Mouse (Mus musculus): Measurements from ENCODE around the gene Ccdc88a.
A peak's percentile ranks its signal among the peaks of the same experiment; 100 is the strongest.

DNA sequence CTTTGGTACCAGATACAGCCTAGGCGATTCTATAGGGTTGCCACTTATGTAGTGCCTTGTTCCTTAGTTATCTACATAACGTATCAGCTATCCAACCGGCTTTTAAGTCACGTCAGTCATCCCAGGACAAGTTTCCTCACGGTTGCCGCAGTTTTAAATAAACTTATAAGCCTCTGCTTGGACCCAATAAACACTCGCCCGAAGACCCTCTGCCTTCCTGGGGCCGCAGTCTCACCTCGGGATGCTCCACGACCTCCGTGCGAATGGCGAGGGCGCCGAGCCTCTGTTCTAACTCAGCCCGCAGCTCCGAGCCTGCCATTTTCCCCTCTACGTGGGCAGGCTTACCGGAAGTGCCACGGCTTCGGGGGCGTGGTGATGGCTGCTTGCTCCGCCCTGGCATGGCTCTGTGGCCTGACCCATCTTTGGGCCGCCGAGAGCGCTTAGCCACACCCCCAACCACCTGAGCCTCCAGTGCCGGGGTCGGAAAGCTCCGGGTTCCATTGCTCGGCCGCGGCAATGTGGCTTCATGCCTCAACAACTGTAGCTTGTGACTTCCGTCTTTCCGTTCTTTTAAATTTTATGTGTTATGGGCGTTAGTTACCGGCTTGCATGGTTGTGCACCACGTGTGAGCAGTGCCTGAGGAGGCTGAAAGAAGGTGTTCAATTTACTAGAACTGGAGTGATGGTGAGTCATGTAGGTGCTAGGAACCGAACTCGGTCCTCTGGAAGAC, 141.4 kb downstream of the Ccdc88a start, which contains the start of gene Prorsd1:
- TF ChIP-seq POLR2A (IDR thresholded peaks at IDR 0.05; ENCODE audit: insufficient read depth, low read depth, low read length) (peak; percentile 92), CTCF (IDR thresholded peaks at IDR 0.05) (no peak)
